Mouse (Mus musculus) stomach, postnatal 0 days (tissue): Measurements from ENCODE around the gene Il6st. TPM values are rescaled to one million over a fixed set of nuclear protein-coding genes. Genes with fewer than 3 reads are reported as not detected.

Source experiments
- ATAC-seq: fragments of 200-750 bp; cut with Nextera tagmentation; 2 replicates; pipeline ENCODE4 v1.8.0; 2017; ENCODE audit not compliant: low FRiP score, low TSS enrichment
- DNase-seq: peaks from one replicate; pipeline ENCODE4 v3.0.0-alpha.2; 2016; ENCODE audit warnings: low spot score
- H3K27ac ChIP-seq: fragments of 300-500 bp; sonication (generic); replicated peaks from 2 replicates; pipeline ENCODE4 v1.5.1; 2014; ENCODE audit warnings: mild to moderate bottlenecking, control low read depth
- H3K27me3 ChIP-seq: fragments of 300-500 bp; sonication (generic); 2 replicates; pipeline ENCODE4 v1.6.1; 2014; ENCODE audit warnings: low read length; ENCODE audit not compliant: control insufficient read depth, insufficient read depth
- H3K36me3 ChIP-seq: fragments of 300-500 bp; sonication (generic); 2 replicates; pipeline ENCODE4 v1.6.1; 2014; ENCODE audit warnings: low read length, mixed read lengths; ENCODE audit not compliant: control insufficient read depth, insufficient read depth
- H3K4me1 ChIP-seq: fragments of 300-500 bp; sonication (generic); replicated peaks from 2 replicates; pipeline ENCODE4 v1.6.1; 2014; ENCODE audit warnings: antibody characterized with exemption; ENCODE audit not compliant: control insufficient read depth, insufficient read depth
- H3K4me2 ChIP-seq: fragments of 300-500 bp; sonication (generic); replicated peaks from 2 replicates; pipeline ENCODE4 v1.6.1; 2014; ENCODE audit warnings: low read depth, mild to moderate bottlenecking, control low read depth, moderate library complexity
- H3K4me3 ChIP-seq: fragments of 300-500 bp; sonication (generic); 2 replicates; pipeline ENCODE4 v1.5.1; 2014; ENCODE audit warnings: low read depth, low read length, control low read depth
- H3K9ac ChIP-seq: fragments of 300-500 bp; sonication (generic); 2 replicates; pipeline ENCODE4 v1.6.1; 2014; ENCODE audit warnings: mild to moderate bottlenecking, low read length, control low read depth, mixed read lengths
- H3K9me3 ChIP-seq: fragments of 300-500 bp; sonication (generic); 2 replicates; pipeline ENCODE4 v1.6.1; 2016; ENCODE audit warnings: low read length; ENCODE audit not compliant: control insufficient read depth
- CTCF ChIP-seq: IDR thresholded peaks from 2 replicates; pipeline ENCODE4 v1.5.1; 2016; ENCODE audit warnings: antibody characterized with exemption, low read depth, mild to moderate bottlenecking, moderate library complexity
- EP300 ChIP-seq: optimal IDR thresholded peaks from 2 replicates; pipeline ENCODE3; 2016; ENCODE audit warnings: antibody characterized with exemption
- WGBS: fragments of 180-500 bp; shearing (Covaris S2); extraction: QIAGEN DNeasy Blood & Tissue Kit; methylation state at CpG from one replicate; pipeline ENCODE4 v1.1.7; 2014; 5-methylcytosine and 5-hydroxymethylcytosine counted together
- polyA plus RNA-seq: library from polyadenylated mRNA; unstranded; fragments of >200 nt; fragmentation: Nextera tagmentation; extraction: Ambion mirVana; gene quantifications from 2 replicates; pipeline ENCODE4 v1.2.1, GENCODE M21; 2015

Gene Il6st
- polyA plus RNA-seq, 1 experiment from 2014 or later: 25.8 TPM

GRCm38 (mm10) chr13:112479926-112480325, 16.1 kb downstream of the Il6st start:
- H3K27ac ChIP-seq: no peak overlapping the region
- TF ChIP-seq CTCF: no peak
- TF ChIP-seq EP300: no peak
- WGBS: 79% methylated on average over 15 of the region's 15 CpGs
- no peak for ATAC-seq
- no peaks in the 10 kb centered on the region for H3K27me3 ChIP-seq
- no peak overlapping the region for H3K4me2 ChIP-seq
- H3K36me3 ChIP-seq: peaks cover 29% of the 10 kb centered on the region
- no peaks in the 10 kb centered on the region for H3K4me1 ChIP-seq
- H3K4me3 ChIP-seq: no peak overlapping the region
- H3K9me3 ChIP-seq: no peaks in the 10 kb centered on the region
- no peak overlapping the region for H3K9ac ChIP-seq
- DNase-seq: no peak

GRCm38 (mm10) chr13:112482525-112482924, 18.7 kb downstream of the Il6st start:
- Histone ChIP-seq H3K27me3 (no peaks in the 10 kb centered on the region), H3K4me2 (no peak overlapping the region), H3K36me3 (peaks cover 36% of the 10 kb centered on the region), H3K4me3 (no peak overlapping the region), H3K27ac (no peak overlapping the region), H3K9ac (no peak overlapping the region), H3K4me1 (no peaks in the 10 kb centered on the region), H3K9me3 (no peaks in the 10 kb centered on the region)
- WGBS: 92% methylated on average over 5 of the region's 5 CpGs
- TF ChIP-seq EP300 (no peak), CTCF (no peak)
- no peak for DNase-seq
- ATAC-seq: no peak

GRCm38 (mm10) chr13:112483015-112483414, 19.1 kb downstream of the Il6st start:
- no peak overlapping the region for H3K4me3 ChIP-seq
- no peaks in the 10 kb centered on the region for H3K27me3 ChIP-seq
- DNase-seq (no peak), ATAC-seq (no peak)
- TF ChIP-seq EP300 (no peak), CTCF (no peak)
- H3K9ac ChIP-seq: no peak overlapping the region
- WGBS: 72% methylated on average over 7 of the region's 7 CpGs
- peaks cover 36% of the 10 kb centered on the region for H3K36me3 ChIP-seq
- no peak overlapping the region for H3K4me2 ChIP-seq
- H3K9me3 ChIP-seq: no peaks in the 10 kb centered on the region
- H3K27ac ChIP-seq: no peak overlapping the region
- no peaks in the 10 kb centered on the region for H3K4me1 ChIP-seq

- no peak for ATAC-seq
- WGBS: 95% methylated on average over 5 of the region's 5 CpGs
Observed at GRCm38 (mm10) chr13:112486236-112486635, 22.4 kb downstream of the Il6st start.

GRCm38 (mm10) chr13:112486676-112487075, 22.8 kb downstream of the Il6st start:
- Histone ChIP-seq H3K36me3 (peaks cover 44% of the 10 kb centered on the region), H3K4me1 (no peaks in the 10 kb centered on the region), H3K27me3 (no peaks in the 10 kb centered on the region), H3K4me2 (no peak overlapping the region), H3K27ac (no peak overlapping the region), H3K9me3 (no peaks in the 10 kb centered on the region), H3K4me3 (no peak overlapping the region), H3K9ac (no peak overlapping the region)
- ATAC-seq (peak; percentile 40; the same call in 1 of the 2 replicates), DNase-seq (no peak)
- WGBS: 89% methylated on average over 5 of the region's 5 CpGs
- no peak for TF ChIP-seq CTCF
- no peak for TF ChIP-seq EP300

More at GRCm38 (mm10) chr13:112486236-112486635, 22.4 kb downstream of the Il6st start:
- Histone ChIP-seq H3K27ac (no peak overlapping the region), H3K36me3 (peaks cover 43% of the 10 kb centered on the region), H3K9me3 (no peaks in the 10 kb centered on the region), H3K4me2 (no peak overlapping the region), H3K9ac (no peak overlapping the region), H3K4me3 (no peak overlapping the region), H3K27me3 (no peaks in the 10 kb centered on the region), H3K4me1 (no peaks in the 10 kb centered on the region)
- no peak for DNase-seq
- TF ChIP-seq EP300 (no peak), CTCF (no peak)

GRCm38 (mm10) chr13:112490036-112490435, 26.2 kb downstream of the Il6st start:
- WGBS: 77% methylated on average over 3 of the region's 3 CpGs
- H3K4me3 ChIP-seq: no peak overlapping the region
- H3K27ac ChIP-seq: no peak overlapping the region
- no peaks in the 10 kb centered on the region for H3K4me1 ChIP-seq
- H3K9me3 ChIP-seq: no peaks in the 10 kb centered on the region
- H3K9ac ChIP-seq: no peak overlapping the region
- TF ChIP-seq CTCF (no peak), EP300 (no peak)
- no peak overlapping the region for H3K4me2 ChIP-seq
- DNase-seq: no peak
- ATAC-seq: no peak
- H3K36me3 ChIP-seq: peaks cover 36% of the 10 kb centered on the region
- no peaks in the 10 kb centered on the region for H3K27me3 ChIP-seq
